Mouse (Mus musculus): ENCODE measurements around the gene Rnf130.

DNA sequence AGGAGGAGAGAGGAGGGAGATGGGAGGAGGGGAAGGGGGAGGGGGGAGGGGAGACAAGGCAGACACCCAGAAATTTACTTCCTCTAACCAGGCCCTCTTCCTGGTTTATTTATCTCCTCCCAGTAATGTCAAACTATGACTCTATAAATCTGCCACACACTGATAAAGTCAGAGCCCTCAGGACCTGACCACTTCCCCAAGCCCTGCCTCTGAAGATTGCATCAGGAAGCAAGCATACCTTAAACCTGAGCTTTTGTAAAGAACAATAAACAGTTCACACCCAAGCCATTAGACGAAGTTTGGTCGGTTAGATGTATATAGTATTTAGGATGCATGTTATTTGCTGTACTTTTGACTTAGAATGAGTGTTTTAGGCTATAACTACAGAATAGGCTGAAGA lies 30.6 kb upstream of the Rnf130 start:
- TF ChIP-seq CTCF (IDR thresholded peaks at IDR 0.05; ENCODE audit: low read depth) (no peak), EP300 (optimal IDR thresholded peaks at IDR 0.05) (no peak)

All from stomach, postnatal 0 days (tissue).